Mouse (Mus musculus) neural tube, embryonic 13.5 days (tissue): ENCODE measurements around the gene Gpat3. TPM values are rescaled to one million over a fixed set of nuclear protein-coding genes. Genes with fewer than 3 reads are reported as not detected.

Experiments used
- ATAC-seq: fragments of 200-750 bp; cut with Nextera tagmentation; 2 replicates; pipeline ENCODE4 v1.8.0; 2017; ENCODE audit warnings: low read depth, mild to moderate bottlenecking, moderate TSS enrichment, moderate library complexity
- H3K27ac ChIP-seq: fragments of 300-500 bp; sonication (generic); replicated peaks from 2 replicates; pipeline ENCODE4 v1.5.1; 2015; ENCODE audit warnings: moderate library complexity, mild to moderate bottlenecking, inconsistent platforms
- H3K27me3 ChIP-seq: fragments of 300-500 bp; sonication (generic); 2 replicates; pipeline ENCODE4 v1.6.1; 2015; ENCODE audit warnings: mild to moderate bottlenecking, inconsistent platforms
- H3K36me3 ChIP-seq: fragments of 300-500 bp; sonication (generic); 2 replicates; pipeline ENCODE4 v1.6.1; 2015; ENCODE audit warnings: mild to moderate bottlenecking, inconsistent platforms
- H3K4me1 ChIP-seq: fragments of 300-500 bp; sonication (generic); replicated peaks from 2 replicates; pipeline ENCODE4 v1.6.1; 2015; ENCODE audit warnings: inconsistent platforms
- H3K4me2 ChIP-seq: fragments of 300-500 bp; sonication (generic); 2 replicates; pipeline ENCODE4 v1.6.1; 2015; ENCODE audit warnings: inconsistent platforms, mild to moderate bottlenecking, moderate library complexity
- H3K4me3 ChIP-seq: fragments of 300-500 bp; sonication (generic); 2 replicates; pipeline ENCODE4 v1.5.1; 2015; ENCODE audit warnings: mild to moderate bottlenecking, inconsistent platforms
- H3K9ac ChIP-seq: fragments of 300-500 bp; sonication (generic); 2 replicates; pipeline ENCODE4 v1.6.1; 2015; ENCODE audit warnings: moderate library complexity, mild to moderate bottlenecking, inconsistent platforms
- H3K9me3 ChIP-seq: fragments of 300-500 bp; sonication (generic); 2 replicates; pipeline ENCODE4 v1.6.1; 2016; ENCODE audit warnings: inconsistent platforms
- WGBS: fragments of 180-500 bp; shearing (Covaris S2); methylation state at CpG from one replicate; pipeline ENCODE4 v1.1.7; 2015; 5-methylcytosine and 5-hydroxymethylcytosine counted together
- polyA plus RNA-seq: library from polyadenylated mRNA; unstranded; fragments of >200 nt; fragmentation: Nextera tagmentation; extraction: Ambion mirVana; gene quantifications from 2 replicates; pipeline ENCODE4 v1.2.1, GENCODE M21; 2015

The Gpat3 gene
- polyA plus RNA-seq, 1 experiment from 2014 or later, result 1.5 TPM

GRCm38 (mm10) chr5:100901046-100901445, 55.5 kb downstream of the Gpat3 start:
- Histone ChIP-seq H3K27ac (no peak overlapping the region), H3K9ac (no peak overlapping the region), H3K36me3 (no peaks in the 10 kb centered on the region), H3K4me2 (no peak overlapping the region), H3K27me3 (no peaks in the 10 kb centered on the region), H3K4me3 (no peak overlapping the region), H3K9me3 (no peaks in the 10 kb centered on the region), H3K4me1 (no peaks in the 10 kb centered on the region)
- ATAC-seq, result no peak
- WGBS, result 85% methylated on average over 5 of the region's 5 CpGs

GRCm38 (mm10) chr5:100908478-100908877, 63.0 kb downstream of the Gpat3 start:
- Histone ChIP-seq H3K27me3 (0 out of 2 replicates have a peak, but pooled peaks cover 5% of the 10 kb centered on the region), H3K36me3 (no peaks in the 10 kb centered on the region), H3K4me1 (no peaks in the 10 kb centered on the region), H3K4me3 (no peak overlapping the region), H3K9me3 (no peaks in the 10 kb centered on the region), H3K27ac (no peak overlapping the region), H3K9ac (no peak overlapping the region), H3K4me2 (no peak overlapping the region)
- whole genome bisulfite sequencing, result 91% methylated on average over 7 of the region's 7 CpGs
- no peak for ATAC-seq

DNA sequence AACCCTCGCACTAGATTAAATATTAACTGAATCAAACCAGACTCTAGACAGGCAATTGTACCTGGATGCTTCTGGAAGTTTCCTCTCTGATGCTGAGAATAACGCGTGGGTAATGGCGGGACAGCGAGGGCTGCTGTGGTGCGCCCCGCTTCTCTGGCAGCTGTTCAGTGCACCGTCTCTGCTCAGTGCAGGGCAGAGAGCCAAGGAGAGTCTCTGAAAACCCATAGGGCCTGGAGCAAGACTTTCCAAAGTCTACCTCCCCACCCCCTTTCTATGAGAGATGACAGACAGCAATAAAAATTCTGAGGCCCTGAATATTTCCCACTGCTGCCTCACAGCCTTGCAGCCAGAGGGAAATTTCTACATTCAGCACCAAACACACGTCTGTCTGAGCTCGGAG, 63.4 kb downstream of the Gpat3 start:
- H3K36me3 ChIP-seq, result no peaks in the 10 kb centered on the region
- H3K4me2 ChIP-seq, result no peak overlapping the region
- H3K9me3 ChIP-seq, result no peaks in the 10 kb centered on the region
- no peak overlapping the region for H3K4me3 ChIP-seq
- no peak overlapping the region for H3K27ac ChIP-seq
- no peak overlapping the region for H3K9ac ChIP-seq
- WGBS, result 82% methylated on average over 10 of the region's 10 CpGs
- no peak for ATAC-seq
- no peaks in the 10 kb centered on the region for H3K4me1 ChIP-seq
- 0 out of 2 replicates have a peak, but pooled peaks cover 7% of the 10 kb centered on the region for H3K27me3 ChIP-seq

DNA sequence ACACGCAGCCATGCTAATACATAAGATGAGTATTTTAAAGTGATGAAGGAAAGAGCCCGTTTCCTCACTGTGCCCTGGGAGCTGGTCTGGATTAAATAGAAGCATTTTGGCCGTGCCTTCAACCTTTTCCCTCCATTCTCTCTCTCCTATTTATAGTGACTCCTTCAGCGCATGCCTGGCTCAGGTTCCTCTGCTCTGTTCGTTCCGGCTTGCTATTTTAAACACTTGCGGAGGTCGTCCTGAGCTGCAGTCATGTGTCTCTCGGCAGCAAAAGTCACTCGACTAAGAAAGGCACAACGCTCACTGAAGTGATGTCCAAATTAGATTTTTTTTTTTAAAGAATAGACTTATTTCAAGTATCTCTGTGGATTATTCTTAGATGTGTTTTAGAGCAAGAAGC, 64.2 kb downstream of the Gpat3 start:
- no peak overlapping the region for H3K27ac ChIP-seq
- H3K36me3 ChIP-seq, result no peaks in the 10 kb centered on the region
- WGBS, result 88% methylated on average over 11 of the region's 11 CpGs
- no peaks in the 10 kb centered on the region for H3K4me1 ChIP-seq
- no peak for ATAC-seq
- no peak overlapping the region for H3K9ac ChIP-seq
- no peak overlapping the region for H3K4me3 ChIP-seq
- H3K9me3 ChIP-seq, result no peaks in the 10 kb centered on the region
- 0 out of 2 replicates have a peak, but pooled peaks cover 7% of the 10 kb centered on the region for H3K27me3 ChIP-seq
- no peak overlapping the region for H3K4me2 ChIP-seq

DNA sequence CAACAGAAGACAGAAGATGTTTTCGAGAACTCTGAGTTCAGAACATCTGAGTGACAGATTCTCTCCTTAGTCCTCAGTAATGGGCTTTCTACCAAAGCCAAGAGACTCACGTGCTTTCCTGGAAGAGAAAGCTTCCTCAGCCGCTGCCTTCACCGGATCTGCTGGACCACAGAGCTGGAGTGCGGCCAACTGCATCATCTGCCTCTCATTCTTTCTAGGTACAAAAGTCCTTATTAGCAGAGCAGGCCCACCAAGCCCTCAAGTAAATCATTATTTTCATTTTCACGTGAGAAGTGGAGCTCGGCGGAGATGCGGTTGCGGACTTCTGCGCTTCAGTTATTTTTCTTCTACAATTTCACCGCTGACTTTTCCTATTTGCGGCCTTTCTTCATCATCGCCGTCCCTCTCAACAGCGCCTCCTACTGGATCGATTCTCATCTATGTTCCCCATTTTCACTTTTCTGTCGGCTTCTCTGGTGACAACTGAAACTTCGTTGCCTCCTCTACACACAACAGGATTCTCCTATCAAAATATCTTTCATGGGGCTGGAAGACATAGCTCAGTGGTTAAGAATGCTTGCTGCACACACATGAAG, 66.1 kb downstream of the Gpat3 start:
- peaks cover 10% of the 10 kb centered on the region; the same call in 1 of the 2 replicates for H3K27me3 ChIP-seq
- no peak for ATAC-seq
- H3K9me3 ChIP-seq, result no peaks in the 10 kb centered on the region
- 78% methylated on average over 19 of the region's 19 CpGs for WGBS
- H3K9ac ChIP-seq, result no peak overlapping the region
- H3K4me3 ChIP-seq, result no peak overlapping the region
- H3K36me3 ChIP-seq, result no peaks in the 10 kb centered on the region
- H3K4me1 ChIP-seq, result no peaks in the 10 kb centered on the region
- no peak overlapping the region for H3K4me2 ChIP-seq
- H3K27ac ChIP-seq, result no peak overlapping the region

- Histone ChIP-seq H3K4me2 (no peak overlapping the region), H3K27me3 (peaks cover 14% of the 10 kb centered on the region; the same call in 1 of the 2 replicates), H3K9ac (no peak overlapping the region), H3K4me3 (no peak overlapping the region), H3K9me3 (no peaks in the 10 kb centered on the region), H3K4me1 (no peaks in the 10 kb centered on the region), H3K27ac (no peak overlapping the region), H3K36me3 (no peaks in the 10 kb centered on the region)
- no peak for ATAC-seq
- 83% methylated on average over 7 of the region's 7 CpGs for WGBS
Measured at GRCm38 (mm10) chr5:100912366-100912765, 66.9 kb downstream of the Gpat3 start.

GRCm38 (mm10) chr5:100913274-100913673, 67.8 kb downstream of the Gpat3 start:
- Histone ChIP-seq H3K9me3 (no peaks in the 10 kb centered on the region), H3K4me2 (no peak overlapping the region), H3K27me3 (peaks cover 21% of the 10 kb centered on the region), H3K36me3 (no peaks in the 10 kb centered on the region), H3K9ac (no peak overlapping the region), H3K27ac (no peak overlapping the region), H3K4me1 (no peaks in the 10 kb centered on the region), H3K4me3 (no peak overlapping the region)
- no peak for ATAC-seq
- 71% methylated on average over 9 of the region's 9 CpGs for WGBS

GRCm38 (mm10) chr5:100914989-100915388, 69.5 kb downstream of the Gpat3 start:
- no peak overlapping the region for H3K27ac ChIP-seq
- no peak for ATAC-seq
- WGBS, result 19% methylated on average over 7 of the region's 7 CpGs

DNA sequence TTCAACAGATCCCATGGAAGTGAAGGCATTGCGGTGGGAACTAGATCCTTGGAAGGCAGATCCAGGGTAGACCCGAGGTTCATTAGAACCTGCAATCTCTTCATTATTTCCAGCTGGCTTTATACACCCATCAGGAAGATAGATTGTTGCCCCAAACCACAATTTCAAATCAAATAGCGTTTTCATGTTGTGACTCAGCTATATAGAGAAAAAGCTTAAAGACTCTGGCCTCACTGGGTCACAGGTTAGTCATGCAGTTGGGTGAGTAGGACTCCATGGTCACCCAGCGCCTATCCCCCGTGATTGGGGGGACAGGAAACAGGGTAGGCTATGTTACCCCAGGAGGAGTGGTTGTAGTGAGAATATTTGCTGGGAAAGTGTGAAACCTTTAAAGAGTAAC, 69.9 kb downstream of the Gpat3 start:
- Histone ChIP-seq H3K27me3 (peaks cover 40% of the 10 kb centered on the region), H3K27ac (no peak overlapping the region), H3K4me3 (no peak overlapping the region), H3K9me3 (no peaks in the 10 kb centered on the region), H3K4me1 (no peaks in the 10 kb centered on the region), H3K9ac (no peak overlapping the region), H3K4me2 (no peak overlapping the region), H3K36me3 (no peaks in the 10 kb centered on the region)
- WGBS, result 51% methylated on average over 5 of the region's 5 CpGs
- no peak for ATAC-seq

More at GRCm38 (mm10) chr5:100914989-100915388, 69.5 kb downstream of the Gpat3 start:
- Histone ChIP-seq H3K9me3 (no peaks in the 10 kb centered on the region), H3K4me1 (no peaks in the 10 kb centered on the region), H3K4me3 (no peak overlapping the region), H3K27me3 (peaks cover 36% of the 10 kb centered on the region), H3K36me3 (no peaks in the 10 kb centered on the region), H3K4me2 (no peak overlapping the region), H3K9ac (no peak overlapping the region)

DNA sequence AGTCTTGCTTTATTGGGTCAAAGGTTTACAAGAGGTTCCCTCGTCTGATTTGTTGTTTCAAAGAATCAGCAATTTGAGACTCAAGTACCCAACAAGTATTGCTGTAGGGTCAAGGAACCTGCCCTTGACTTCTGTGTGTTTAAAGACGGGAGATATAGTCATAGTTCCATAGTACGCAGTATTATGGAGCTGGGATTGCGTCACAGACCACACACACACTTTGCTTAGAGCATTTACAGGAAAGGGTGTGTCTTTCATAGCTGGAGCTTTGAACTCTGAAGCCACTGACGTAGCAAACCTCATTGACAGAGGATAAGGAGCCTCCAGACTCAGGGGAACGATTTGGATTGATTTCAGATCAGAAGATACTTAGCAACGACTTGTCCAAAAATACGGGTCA, 70.9 kb downstream of the Gpat3 start:
- WGBS, result 74% methylated on average over 8 of the region's 8 CpGs
- peaks cover 46% of the 10 kb centered on the region for H3K27me3 ChIP-seq
- no peak overlapping the region for H3K4me3 ChIP-seq
- ATAC-seq, result no peak
- no peak overlapping the region for H3K27ac ChIP-seq
- no peak overlapping the region for H3K4me2 ChIP-seq
- H3K9me3 ChIP-seq, result no peaks in the 10 kb centered on the region
- peaks cover 3% of the 10 kb centered on the region; the same call in 1 of the 2 replicates for H3K4me1 ChIP-seq
- H3K9ac ChIP-seq, result no peak overlapping the region
- no peaks in the 10 kb centered on the region for H3K36me3 ChIP-seq

DNA sequence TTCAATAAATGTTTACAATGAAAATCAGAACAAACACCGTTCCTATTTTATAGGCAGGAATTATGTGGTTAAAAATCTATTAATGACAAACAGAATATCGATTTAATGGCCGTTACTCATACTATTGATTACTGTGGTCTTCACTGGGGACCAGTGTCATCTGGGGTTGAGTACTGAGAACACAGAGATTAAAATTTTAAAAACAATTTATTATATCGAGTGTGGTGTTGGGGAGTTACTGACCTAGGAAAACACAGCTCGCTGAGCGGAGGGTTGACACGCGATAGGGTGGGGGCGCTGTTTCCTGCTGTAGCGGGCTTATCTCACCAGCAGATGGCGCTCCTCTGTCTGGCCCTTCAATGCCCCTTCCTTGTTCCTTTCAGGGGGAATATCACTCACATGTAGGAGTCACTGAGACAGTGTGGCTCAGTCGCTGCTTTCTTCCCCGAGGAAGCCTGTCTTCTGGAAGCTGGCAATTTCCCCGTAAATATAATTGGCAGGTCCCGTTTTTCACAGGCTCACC, 71.8 kb downstream of the Gpat3 start:
- no peak for ATAC-seq

DNA sequence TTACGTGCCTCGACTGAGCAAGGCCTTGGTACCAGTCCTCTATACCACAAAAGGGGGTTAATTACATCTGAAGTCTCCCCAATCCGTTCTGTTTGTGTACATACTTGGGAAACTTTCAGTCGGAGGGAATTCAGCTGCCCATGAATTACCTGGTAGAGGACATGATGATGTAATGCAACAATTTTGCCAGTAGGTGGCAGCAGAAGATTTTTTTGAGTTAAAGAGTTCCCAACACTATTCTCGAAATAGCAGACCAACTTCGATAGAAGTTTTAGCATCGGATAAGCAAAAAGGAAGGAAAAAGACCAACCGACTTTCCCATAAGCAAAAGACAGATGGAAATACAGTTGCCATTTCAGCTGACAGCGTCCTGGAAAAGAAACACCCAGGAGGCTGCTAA, 73.6 kb downstream of the Gpat3 start:
- no peaks in the 10 kb centered on the region for H3K36me3 ChIP-seq
- H3K27ac ChIP-seq, result no peak overlapping the region
- ATAC-seq, result no peak
- no peak overlapping the region for H3K4me3 ChIP-seq
- no peak overlapping the region for H3K9ac ChIP-seq
- H3K9me3 ChIP-seq, result no peaks in the 10 kb centered on the region
- peaks cover 8% of the 10 kb centered on the region; the same call in 1 of the 2 replicates for H3K4me1 ChIP-seq
- no peak overlapping the region for H3K4me2 ChIP-seq
- WGBS, result 23% methylated on average over 9 of the region's 9 CpGs
- H3K27me3 ChIP-seq, result peaks cover 39% of the 10 kb centered on the region

More for the DNA sequence above, 71.8 kb downstream of the Gpat3 start:
- Histone ChIP-seq H3K36me3 (no peaks in the 10 kb centered on the region), H3K4me2 (no peak overlapping the region), H3K4me3 (no peak overlapping the region), H3K9me3 (no peaks in the 10 kb centered on the region), H3K9ac (no peak overlapping the region), H3K27me3 (peaks cover 46% of the 10 kb centered on the region), H3K4me1 (peaks cover 8% of the 10 kb centered on the region; the same call in 1 of the 2 replicates), H3K27ac (no peak overlapping the region)
- 22% methylated on average over 15 of the region's 15 CpGs for WGBS

DNA sequence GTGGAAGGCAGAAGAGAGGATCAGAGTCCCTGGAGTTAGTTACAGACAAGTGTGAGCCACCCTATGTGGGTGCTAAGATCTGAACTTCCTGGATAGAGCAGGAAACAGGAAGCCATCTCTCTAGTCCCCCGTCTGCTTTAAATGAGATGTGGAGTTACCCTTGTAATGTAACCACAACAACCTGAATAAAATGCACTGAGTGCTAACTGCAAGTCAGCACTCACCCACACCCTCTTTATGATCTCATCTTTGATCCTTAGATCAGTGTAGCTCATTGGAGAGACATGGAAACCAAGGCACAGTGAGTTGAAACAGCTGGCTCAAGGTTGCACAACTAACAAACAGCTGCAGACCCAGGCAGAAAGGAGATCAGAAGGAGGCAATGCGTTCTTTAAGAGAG, 84.2 kb downstream of the Gpat3 start:
- ATAC-seq, result no peak
- Histone ChIP-seq H3K4me1 (no peaks in the 10 kb centered on the region), H3K36me3 (no peaks in the 10 kb centered on the region), H3K27me3 (peaks cover 3% of the 10 kb centered on the region; the same call in 1 of the 2 replicates), H3K9me3 (no peaks in the 10 kb centered on the region), H3K4me2 (no peak overlapping the region), H3K4me3 (no peak overlapping the region), H3K27ac (no peak overlapping the region), H3K9ac (no peak overlapping the region)
- 92% methylated on average over 2 of the region's 2 CpGs for WGBS
